Mouse (Mus musculus) lung, postnatal 0 days (tissue): ENCODE measurements around the gene Rab11fip3. TPM values are rescaled to one million over a fixed set of nuclear protein-coding genes. Genes with fewer than 3 reads are reported as not detected.
A peak's percentile ranks its signal among the peaks of the same experiment; 100 is the strongest.

Source experiments
- ATAC-seq: fragments of 200-750 bp; cut with Nextera tagmentation; 2 replicates; pipeline ENCODE4 v1.8.0; 2017; ENCODE audit warnings: moderate library complexity
- DNase-seq: peaks from one replicate; pipeline ENCODE4 v3.0.0-alpha.2; 2016; ENCODE audit warnings: low spot score
- H3K27ac ChIP-seq: fragments of 300-500 bp; sonication (generic); 2 replicates; pipeline ENCODE4 v1.5.1; 2014; ENCODE audit warnings: antibody characterized with exemption, mild to moderate bottlenecking, low read length, mixed read lengths
- H3K27me3 ChIP-seq: fragments of 300-500 bp; sonication (generic); replicated peaks from 2 replicates; pipeline ENCODE4 v1.6.1; 2014; ENCODE audit warnings: low read length, mixed read lengths; ENCODE audit not compliant: insufficient read depth
- H3K36me3 ChIP-seq: fragments of 300-500 bp; sonication (generic); 2 replicates; pipeline ENCODE4 v1.6.1; 2014; ENCODE audit warnings: low read length, mixed read lengths; ENCODE audit not compliant: insufficient read depth
- H3K4me1 ChIP-seq: fragments of 300-500 bp; sonication (generic); 2 replicates; pipeline ENCODE4 v1.6.1; 2014; ENCODE audit warnings: antibody characterized with exemption, low read depth, low read length, mixed read lengths; ENCODE audit not compliant: insufficient read depth
- H3K4me2 ChIP-seq: fragments of 300-500 bp; sonication (generic); replicated peaks from 2 replicates; pipeline ENCODE4 v1.6.1; 2014; ENCODE audit warnings: low read depth, mild to moderate bottlenecking, low read length, moderate library complexity, mixed read lengths
- H3K4me3 ChIP-seq: fragments of 300-500 bp; sonication (generic); 2 replicates; pipeline ENCODE4 v1.5.1; 2014; ENCODE audit warnings: low read depth, low read length
- H3K9ac ChIP-seq: fragments of 300-500 bp; sonication (generic); replicated peaks from 2 replicates; pipeline ENCODE4 v1.6.1; 2014; ENCODE audit warnings: low read depth, mild to moderate bottlenecking
- H3K9me3 ChIP-seq: fragments of 300-500 bp; sonication (generic); 2 replicates; pipeline ENCODE4 v1.6.1; 2016; ENCODE audit warnings: low read length, mixed read lengths
- CTCF ChIP-seq: IDR thresholded peaks from 2 replicates; pipeline ENCODE4 v1.5.1; 2016; ENCODE audit warnings: antibody characterized with exemption, mild to moderate bottlenecking
- EP300 ChIP-seq: IDR thresholded peaks from 2 replicates; pipeline ENCODE4 v1.6.1; 2016; ENCODE audit warnings: antibody characterized with exemption, mild to moderate bottlenecking, control low read depth
- WGBS: fragments of 180-500 bp; shearing (Covaris S2); extraction: QIAGEN DNeasy Blood & Tissue Kit; methylation state at CpG from one replicate; pipeline ENCODE4 v1.1.7; 2014; 5-methylcytosine and 5-hydroxymethylcytosine counted together
- polyA plus RNA-seq: library from polyadenylated mRNA; unstranded; fragments of >200 nt; fragmentation: Nextera tagmentation; extraction: Ambion mirVana; gene quantifications from 2 replicates; pipeline ENCODE4 v1.2.1, GENCODE M21; 2015

Rab11fip3 gene
- polyA plus RNA-seq, 1 experiment from 2014 or later: 7.2 TPM

GRCm38 (mm10) chr17:26070136-26070535, 781 bp upstream of the Rab11fip3 start:
- Histone ChIP-seq H3K4me2 (peak overlapping the region; percentile 92), H3K27ac (no peak overlapping the region), H3K4me1 (peaks cover 19% of the 10 kb centered on the region), H3K36me3 (no peaks in the 10 kb centered on the region), H3K9me3 (no peaks in the 10 kb centered on the region), H3K4me3 (peak overlapping the region; percentile 67), H3K9ac (peak overlapping the region; percentile 26; the same call in 1 of the 2 replicates), H3K27me3 (no peaks in the 10 kb centered on the region)
- 24% methylated on average over 6 of the region's 6 CpGs for WGBS
- TF ChIP-seq EP300 (no peak), CTCF (no peak)
- no peak for DNase-seq
- no peak for ATAC-seq

GRCm38 (mm10) chr17:26068024-26068830, 1.1 kb downstream of the Rab11fip3 start:
- peak overlapping the region; percentile 92 for H3K4me2 ChIP-seq
- WGBS: under 1% methylated on average over 44 of the region's 44 CpGs
- no peaks in the 10 kb centered on the region for H3K27me3 ChIP-seq
- peak; percentile 23 for ATAC-seq
- TF ChIP-seq EP300: no peak
- no peak for TF ChIP-seq CTCF
- no peaks in the 10 kb centered on the region for H3K36me3 ChIP-seq
- H3K4me3 ChIP-seq: peak overlapping the region; percentile 67
- H3K9me3 ChIP-seq: no peaks in the 10 kb centered on the region
- H3K9ac ChIP-seq: peak overlapping the region; percentile 41
- peaks cover 19% of the 10 kb centered on the region for H3K4me1 ChIP-seq
- peak; percentile 44 for DNase-seq
- H3K27ac ChIP-seq: peak overlapping the region; percentile 64

- Histone ChIP-seq H3K27me3 (no peaks in the 10 kb centered on the region), H3K4me1 (peaks cover 19% of the 10 kb centered on the region), H3K36me3 (no peaks in the 10 kb centered on the region), H3K27ac (no peak overlapping the region), H3K9ac (no peak overlapping the region), H3K4me2 (peak overlapping the region; percentile 92), H3K9me3 (no peaks in the 10 kb centered on the region), H3K4me3 (no peak overlapping the region)
- no peak for DNase-seq
- no peak for ATAC-seq
- TF ChIP-seq CTCF: no peak
- TF ChIP-seq EP300: no peak
- 91% methylated on average over 7 of the region's 7 CpGs for WGBS
These were observed 2.8 kb downstream of the Rab11fip3 start for GRCm38 (mm10) chr17:26066488-26067020.

GRCm38 (mm10) chr17:26064916-26065315, 4.4 kb downstream of the Rab11fip3 start:
- ATAC-seq (no peak), DNase-seq (no peak)
- Histone ChIP-seq H3K27me3 (no peaks in the 10 kb centered on the region), H3K9ac (no peak overlapping the region), H3K36me3 (no peaks in the 10 kb centered on the region), H3K4me1 (peaks cover 19% of the 10 kb centered on the region), H3K4me3 (no peak overlapping the region), H3K4me2 (no peak overlapping the region), H3K9me3 (no peaks in the 10 kb centered on the region), H3K27ac (no peak overlapping the region)
- WGBS: 57% methylated on average over 6 of the region's 6 CpGs
- no peak for TF ChIP-seq CTCF
- no peak for TF ChIP-seq EP300

- peak; percentile 96 for ATAC-seq
- DNase-seq: peak; percentile 84
- no peak overlapping the region for H3K4me3 ChIP-seq
- WGBS: 43% methylated on average over 9 of the region's 9 CpGs
- H3K27me3 ChIP-seq: no peaks in the 10 kb centered on the region
- no peak overlapping the region for H3K4me2 ChIP-seq
- TF ChIP-seq EP300 (peak; percentile 60), CTCF (no peak)
- peak overlapping the region; percentile 38; the same call in 1 of the 2 replicates for H3K27ac ChIP-seq
- no peak overlapping the region for H3K9ac ChIP-seq
- H3K9me3 ChIP-seq: no peaks in the 10 kb centered on the region
- H3K36me3 ChIP-seq: no peaks in the 10 kb centered on the region
- H3K4me1 ChIP-seq: no peaks in the 10 kb centered on the region
These were observed 11.4 kb downstream of the Rab11fip3 start for GRCm38 (mm10) chr17:26057787-26058567.

GRCm38 (mm10) chr17:26057278-26057677, 12.1 kb downstream of the Rab11fip3 start:
- Histone ChIP-seq H3K9me3 (no peaks in the 10 kb centered on the region), H3K4me2 (no peak overlapping the region), H3K4me3 (no peak overlapping the region), H3K27me3 (no peaks in the 10 kb centered on the region), H3K9ac (no peak overlapping the region), H3K4me1 (no peaks in the 10 kb centered on the region), H3K27ac (peak overlapping the region; percentile 38; the same call in 1 of the 2 replicates), H3K36me3 (no peaks in the 10 kb centered on the region)
- TF ChIP-seq EP300: no peak
- TF ChIP-seq CTCF: no peak
- 86% methylated on average over 8 of the region's 8 CpGs for WGBS
- no peak for DNase-seq
- ATAC-seq: no peak
